Mouse (Mus musculus) limb, embryonic 10.5 days (tissue): ENCODE measurements around the gene Rxfp2. TPM values are rescaled to one million over a fixed set of nuclear protein-coding genes. Genes with fewer than 3 reads are reported as not detected.

Experiments
- DNase-seq: peaks from one replicate; pipeline ENCODE4 v3.0.0-alpha.2; 2017; ENCODE audit warnings: low spot score
- H3K27ac ChIP-seq: fragments of 300-500 bp; sonication (generic); 2 replicates; pipeline ENCODE4 v1.5.1; 2016; ENCODE audit warnings: mild to moderate bottlenecking
- H3K27me3 ChIP-seq: fragments of 300-500 bp; sonication (generic); 2 replicates; pipeline ENCODE4 v1.6.1; 2016; ENCODE audit warnings: low read depth, mild to moderate bottlenecking; ENCODE audit not compliant: poor library complexity, severe bottlenecking
- H3K36me3 ChIP-seq: fragments of 300-500 bp; sonication (generic); 2 replicates; pipeline ENCODE4 v1.6.1; 2016; ENCODE audit warnings: mild to moderate bottlenecking, moderate library complexity
- H3K4me1 ChIP-seq: fragments of 300-500 bp; sonication (generic); 2 replicates; pipeline ENCODE4 v1.6.1; 2016
- H3K4me3 ChIP-seq: fragments of 300-500 bp; sonication (generic); 2 replicates; pipeline ENCODE4 v1.5.1; 2016; ENCODE audit warnings: mild to moderate bottlenecking, moderate library complexity
- H3K9me3 ChIP-seq: fragments of 300-500 bp; sonication (generic); replicated peaks from 2 replicates; pipeline ENCODE4 v1.6.1; 2016; ENCODE audit warnings: mild to moderate bottlenecking
- WGBS: fragments of 180-500 bp; shearing (Covaris S2); methylation state at CpG from one replicate; pipeline ENCODE4 v1.1.7; 2016; 5-methylcytosine and 5-hydroxymethylcytosine counted together
- polyA plus RNA-seq: library from polyadenylated mRNA; unstranded; fragments of >200 nt; fragmentation: Nextera tagmentation; extraction: Ambion mirVana; gene quantifications from 2 replicates; pipeline ENCODE4 v1.2.1, GENCODE M21; 2016

Rxfp2 gene
- polyA plus RNA-seq, 1 experiment from 2014 or later: 2.1 TPM

DNA sequence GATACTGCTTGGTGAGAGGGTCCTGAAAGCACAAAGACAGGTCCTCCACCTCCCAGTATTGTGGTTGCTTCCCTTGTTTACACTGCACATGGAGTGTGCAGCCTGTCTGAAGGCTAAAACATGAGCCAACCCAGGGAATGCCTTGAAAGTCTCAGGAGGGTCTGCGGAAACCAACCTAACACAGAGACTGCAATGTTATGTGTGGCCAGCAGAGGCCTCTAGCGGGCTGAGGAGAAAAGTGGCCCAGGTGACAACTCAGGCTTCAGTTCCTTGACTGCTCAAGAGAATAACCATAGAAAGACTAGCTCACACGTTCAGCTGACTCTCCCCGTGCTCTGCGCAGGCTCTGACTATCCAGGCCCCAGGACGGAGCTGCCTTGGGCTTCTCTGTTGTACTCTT lies 79.1 kb downstream of the Rxfp2 start:
- Histone ChIP-seq H3K9me3 (no peaks in the 10 kb centered on the region), H3K4me3 (no peak overlapping the region), H3K36me3 (no peaks in the 10 kb centered on the region), H3K27ac (no peak overlapping the region), H3K4me1 (no peaks in the 10 kb centered on the region), H3K27me3 (no peaks in the 10 kb centered on the region)
- DNase-seq: peak; percentile 65
- 7% methylated on average over 6 of the region's 6 CpGs for WGBS

DNA sequence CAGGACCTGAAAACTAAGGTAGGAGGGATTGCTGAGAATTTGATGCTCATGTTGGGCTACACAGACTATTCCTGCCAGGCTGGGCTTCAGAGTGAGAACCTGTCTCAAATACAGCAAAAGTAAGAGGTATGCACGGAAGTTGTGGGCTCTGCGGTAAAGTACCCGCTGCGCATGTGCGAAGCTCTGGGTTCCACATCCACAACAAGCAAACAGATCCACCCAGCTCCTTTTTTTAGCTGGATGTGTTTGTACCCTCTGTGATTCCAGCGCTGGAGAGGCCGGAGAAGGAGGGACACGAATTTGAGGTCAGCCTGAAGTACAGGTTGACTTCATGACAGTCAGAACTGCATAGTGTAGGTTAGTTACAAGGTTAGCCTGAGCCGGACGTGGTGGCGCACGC lies 80.3 kb downstream of the Rxfp2 start:
- 96% methylated on average over 12 of the region's 12 CpGs for WGBS
- Histone ChIP-seq H3K4me1 (no peaks in the 10 kb centered on the region), H3K27me3 (no peaks in the 10 kb centered on the region), H3K4me3 (no peak overlapping the region), H3K27ac (no peak overlapping the region), H3K36me3 (no peaks in the 10 kb centered on the region), H3K9me3 (no peaks in the 10 kb centered on the region)
- no peak for DNase-seq

DNA sequence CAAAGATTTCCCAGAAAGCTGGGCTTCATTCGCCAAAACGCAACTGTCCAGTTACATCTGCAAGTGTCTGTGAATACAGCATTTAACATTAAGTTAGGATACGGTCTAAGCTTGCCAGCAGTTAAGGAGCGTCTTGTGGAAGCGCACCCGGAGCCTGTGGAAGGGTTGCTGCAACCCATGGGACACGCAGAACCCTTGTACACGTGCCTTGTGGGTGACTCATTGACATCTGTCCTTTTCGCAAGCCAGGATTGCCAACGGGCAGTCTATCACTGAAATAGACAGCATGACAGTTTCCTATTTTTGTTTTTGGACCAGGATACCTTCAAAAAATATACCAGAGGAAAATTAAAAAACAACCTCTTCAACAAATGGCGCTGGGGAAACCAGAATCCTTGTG lies 83.3 kb downstream of the Rxfp2 start:
- WGBS: 91% methylated on average over 11 of the region's 11 CpGs
- Histone ChIP-seq H3K4me3 (no peak overlapping the region), H3K36me3 (no peaks in the 10 kb centered on the region), H3K4me1 (no peaks in the 10 kb centered on the region), H3K27me3 (no peaks in the 10 kb centered on the region), H3K27ac (no peak overlapping the region), H3K9me3 (no peaks in the 10 kb centered on the region)
- DNase-seq: no peak

- no peak overlapping the region for H3K27ac ChIP-seq
- H3K9me3 ChIP-seq: no peaks in the 10 kb centered on the region
- H3K4me3 ChIP-seq: no peak overlapping the region
- 93% methylated on average over 7 of the region's 7 CpGs for WGBS
- no peaks in the 10 kb centered on the region for H3K36me3 ChIP-seq
- H3K27me3 ChIP-seq: no peaks in the 10 kb centered on the region
- DNase-seq: no peak
- no peaks in the 10 kb centered on the region for H3K4me1 ChIP-seq
These were observed 87.9 kb downstream of the Rxfp2 start for GRCm38 (mm10) chr5:150106358-150106757.

DNA sequence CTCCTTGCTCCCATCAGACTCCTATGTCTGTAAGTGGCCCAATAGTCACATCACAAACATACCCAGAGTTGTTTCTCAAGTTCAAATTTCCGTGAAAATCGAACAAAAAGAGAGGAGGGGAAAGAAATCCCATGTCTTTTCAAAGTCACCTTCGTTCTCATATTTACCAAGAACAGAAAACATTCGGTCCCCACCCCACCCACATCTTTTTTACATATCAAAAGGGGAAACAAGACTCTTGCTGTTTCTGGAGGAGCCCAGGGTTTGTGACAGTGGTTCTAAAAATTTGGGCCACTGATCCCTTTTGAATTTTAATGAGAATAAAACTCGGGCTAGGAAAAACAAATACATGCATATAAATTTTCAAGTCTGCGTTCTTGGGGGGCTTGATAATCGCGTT lies 92.8 kb downstream of the Rxfp2 start:
- no peak for DNase-seq
- Histone ChIP-seq H3K27ac (no peak overlapping the region), H3K36me3 (no peaks in the 10 kb centered on the region), H3K9me3 (no peaks in the 10 kb centered on the region), H3K4me3 (no peak overlapping the region), H3K27me3 (no peaks in the 10 kb centered on the region), H3K4me1 (peaks cover 6% of the 10 kb centered on the region; the same call in 1 of the 2 replicates)
- 61% methylated on average over 8 of the region's 8 CpGs for WGBS

- 77% methylated on average over 7 of the region's 7 CpGs for WGBS
- Histone ChIP-seq H3K27ac (no peak overlapping the region), H3K36me3 (no peaks in the 10 kb centered on the region), H3K4me1 (peaks cover 14% of the 10 kb centered on the region), H3K27me3 (peaks cover 1% of the 10 kb centered on the region), H3K4me3 (no peak overlapping the region), H3K9me3 (0 out of 2 replicates have a peak, but pooled peaks cover 4% of the 10 kb centered on the region)
- no peak for DNase-seq
These were observed 95.5 kb downstream of the Rxfp2 start for GRCm38 (mm10) chr5:150114007-150114406.

GRCm38 (mm10) chr5:150114778-150115177 lies 96.3 kb downstream of the Rxfp2 start:
- H3K4me3 ChIP-seq: no peak overlapping the region
- no peak overlapping the region for H3K27ac ChIP-seq
- H3K36me3 ChIP-seq: no peaks in the 10 kb centered on the region
- H3K4me1 ChIP-seq: peaks cover 17% of the 10 kb centered on the region
- no peak for DNase-seq
- peaks cover 9% of the 10 kb centered on the region for H3K27me3 ChIP-seq
- H3K9me3 ChIP-seq: 0 out of 2 replicates have a peak, but pooled peaks cover 4% of the 10 kb centered on the region
- WGBS: 93% methylated on average over 4 of the region's 4 CpGs

GRCm38 (mm10) chr5:150115271-150116092 lies 97.0 kb downstream of the Rxfp2 start:
- Histone ChIP-seq H3K4me1 (peaks cover 17% of the 10 kb centered on the region), H3K27me3 (peaks cover 16% of the 10 kb centered on the region), H3K4me3 (no peak overlapping the region), H3K27ac (no peak overlapping the region), H3K9me3 (0 out of 2 replicates have a peak, but pooled peaks cover 4% of the 10 kb centered on the region), H3K36me3 (no peaks in the 10 kb centered on the region)
- no peak for DNase-seq
- 76% methylated on average over 16 of the region's 16 CpGs for WGBS

GRCm38 (mm10) chr5:150116216-150116905 lies 97.9 kb downstream of the Rxfp2 start:
- H3K27me3 ChIP-seq: peaks cover 17% of the 10 kb centered on the region
- peaks cover 19% of the 10 kb centered on the region for H3K4me1 ChIP-seq
- H3K9me3 ChIP-seq: 0 out of 2 replicates have a peak, but pooled peaks cover 4% of the 10 kb centered on the region
- H3K36me3 ChIP-seq: no peaks in the 10 kb centered on the region
- WGBS: 85% methylated on average over 9 of the region's 9 CpGs
- H3K4me3 ChIP-seq: no peak overlapping the region
- DNase-seq: no peak
- no peak overlapping the region for H3K27ac ChIP-seq

GRCm38 (mm10) chr5:150116906-150117216 lies 98.4 kb downstream of the Rxfp2 start:
- DNase-seq: no peak
- Histone ChIP-seq H3K4me3 (no peak overlapping the region), H3K9me3 (0 out of 2 replicates have a peak, but pooled peaks cover 4% of the 10 kb centered on the region), H3K27me3 (peaks cover 17% of the 10 kb centered on the region), H3K36me3 (no peaks in the 10 kb centered on the region), H3K27ac (no peak overlapping the region), H3K4me1 (peaks cover 19% of the 10 kb centered on the region)
- 85% methylated on average over 6 of the region's 6 CpGs for WGBS

DNA sequence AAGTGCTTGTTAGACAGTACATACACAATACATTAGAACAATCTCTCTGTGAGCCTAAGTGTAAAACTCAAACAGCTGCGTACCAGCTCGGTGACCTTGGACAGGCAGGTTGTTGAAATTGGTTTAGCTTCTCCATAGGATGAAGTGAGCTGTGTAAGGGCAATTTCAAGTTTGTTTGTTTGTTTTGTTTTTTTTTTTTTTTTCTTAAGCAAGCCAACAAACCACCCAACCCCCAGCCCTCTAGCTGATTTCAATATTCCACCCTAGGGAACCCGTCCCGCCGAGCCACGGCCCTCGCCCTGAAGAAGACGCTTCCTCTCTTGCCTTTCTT lies 99.6 kb downstream of the Rxfp2 start:
- 16% methylated on average over 8 of the region's 8 CpGs for WGBS
- H3K27me3 ChIP-seq: peaks cover 17% of the 10 kb centered on the region
- no peak for DNase-seq
- no peaks in the 10 kb centered on the region for H3K36me3 ChIP-seq
- peak overlapping the region; percentile 68 for H3K4me3 ChIP-seq
- H3K9me3 ChIP-seq: 0 out of 2 replicates have a peak, but pooled peaks cover 4% of the 10 kb centered on the region
- peaks cover 19% of the 10 kb centered on the region for H3K4me1 ChIP-seq
- H3K27ac ChIP-seq: no peak overlapping the region

GRCm38 (mm10) chr5:150118455-150119241 lies 100.2 kb downstream of the Rxfp2 start, which contains the start of gene Fry:
Fry (plus strand) TSS chr5:150118645.
- Histone ChIP-seq H3K36me3 (no peaks in the 10 kb centered on the region), H3K4me3 (peak within 1 kb of the TSS; percentile 68), H3K9me3 (0 out of 2 replicates have a peak, but pooled peaks cover 4% of the 10 kb centered on the region), H3K27me3 (peaks cover 17% of the 10 kb centered on the region), H3K4me1 (peaks cover 19% of the 10 kb centered on the region), H3K27ac (peak within 1 kb of the TSS; percentile 63; the same call in 1 of the 2 replicates)
- WGBS: under 1% methylated on average over 68 of the region's 68 CpGs
- DNase-seq: peak; percentile 90
